Mouse (Mus musculus) liver, embryonic 13.5 days (tissue): ENCODE measurements around the gene Baz2b. TPM values are rescaled to one million over a fixed set of nuclear protein-coding genes. Genes with fewer than 3 reads are reported as not detected.

ENCODE experiments used
- ATAC-seq: fragments of 200-750 bp; cut with Nextera tagmentation; 2 replicates; pipeline ENCODE4 v1.8.0; 2017; ENCODE audit warnings: low read depth, mild to moderate bottlenecking, moderate number of reproducible peaks, moderate library complexity
- DNase-seq: peaks from one replicate; pipeline ENCODE4 v3.0.0; 2022
- H3K27ac ChIP-seq: fragments of 300-500 bp; sonication (generic); 2 replicates; pipeline ENCODE4 v1.5.1; 2015; ENCODE audit warnings: moderate library complexity, mild to moderate bottlenecking, inconsistent platforms
- H3K27me3 ChIP-seq: fragments of 300-500 bp; sonication (generic); 2 replicates; pipeline ENCODE4 v1.6.1; 2015; ENCODE audit warnings: mild to moderate bottlenecking, inconsistent platforms
- H3K36me3 ChIP-seq: fragments of 300-500 bp; sonication (generic); 2 replicates; pipeline ENCODE4 v1.6.1; 2015; ENCODE audit warnings: mild to moderate bottlenecking, inconsistent platforms
- H3K4me1 ChIP-seq: fragments of 300-500 bp; sonication (generic); replicated peaks from 2 replicates; pipeline ENCODE4 v1.6.1; 2015; ENCODE audit warnings: inconsistent platforms
- H3K4me2 ChIP-seq: fragments of 300-500 bp; sonication (generic); 2 replicates; pipeline ENCODE4 v1.6.1; 2015; ENCODE audit warnings: inconsistent platforms, mild to moderate bottlenecking, moderate library complexity
- H3K4me3 ChIP-seq: fragments of 300-500 bp; sonication (generic); replicated peaks from 2 replicates; pipeline ENCODE4 v1.5.1; 2015; ENCODE audit warnings: mild to moderate bottlenecking, inconsistent platforms
- H3K9ac ChIP-seq: fragments of 300-500 bp; sonication (generic); 2 replicates; pipeline ENCODE4 v1.6.1; 2015; ENCODE audit warnings: mild to moderate bottlenecking, inconsistent platforms
- H3K9me3 ChIP-seq: fragments of 300-500 bp; sonication (generic); replicated peaks from 2 replicates; pipeline ENCODE4 v1.6.1; 2016; ENCODE audit warnings: inconsistent platforms
- WGBS: fragments of 180-500 bp; shearing (Covaris S2); methylation state at CpG from one replicate; pipeline ENCODE4 v1.1.7; 2015; ENCODE audit not compliant: insufficient replicate concordance; 5-methylcytosine and 5-hydroxymethylcytosine counted together
- polyA plus RNA-seq: library from polyadenylated mRNA; unstranded; fragments of >200 nt; fragmentation: Nextera tagmentation; extraction: Ambion mirVana; gene quantifications from 2 replicates; pipeline ENCODE4 v1.2.1, GENCODE M21; 2015

Baz2b gene
- polyA plus RNA-seq, 1 experiment from 2014 or later = 14.4 TPM

GRCm38 (mm10) chr2:60217620-60218019 lies 8.0 kb upstream of the Baz2b start:
- Histone ChIP-seq H3K9ac (no peak overlapping the region), H3K36me3 (peaks cover 22% of the 10 kb centered on the region), H3K4me1 (peaks cover 54% of the 10 kb centered on the region), H3K27ac (no peak overlapping the region), H3K9me3 (no peaks in the 10 kb centered on the region), H3K4me2 (no peak overlapping the region), H3K27me3 (no peaks in the 10 kb centered on the region), H3K4me3 (no peak overlapping the region)
- WGBS = 68% methylated on average over 6 of the region's 6 CpGs
- no peak for DNase-seq
- no peak for ATAC-seq

GRCm38 (mm10) chr2:60216547-60217153 lies 7.0 kb upstream of the Baz2b start:
- peaks cover 25% of the 10 kb centered on the region for H3K36me3 ChIP-seq
- no peak overlapping the region for H3K9ac ChIP-seq
- H3K27me3 ChIP-seq = no peaks in the 10 kb centered on the region
- DNase-seq = no peak
- WGBS = 71% methylated on average over 4 of the region's 4 CpGs
- ATAC-seq = no peak
- no peak overlapping the region for H3K4me3 ChIP-seq
- no peak overlapping the region for H3K4me2 ChIP-seq
- H3K9me3 ChIP-seq = no peaks in the 10 kb centered on the region
- H3K4me1 ChIP-seq = peaks cover 62% of the 10 kb centered on the region
- no peak overlapping the region for H3K27ac ChIP-seq

- Histone ChIP-seq H3K4me3 (no peak overlapping the region), H3K27ac (no peak overlapping the region), H3K9ac (no peak overlapping the region), H3K4me1 (peaks cover 66% of the 10 kb centered on the region), H3K27me3 (no peaks in the 10 kb centered on the region), H3K9me3 (no peaks in the 10 kb centered on the region), H3K4me2 (no peak overlapping the region), H3K36me3 (peaks cover 25% of the 10 kb centered on the region)
- WGBS = 74% methylated on average over 2 of the region's 2 CpGs
- ATAC-seq (no peak), DNase-seq (no peak)
Observed at GRCm38 (mm10) chr2:60214683-60215082, 5.0 kb upstream of the Baz2b start.

- peaks cover 25% of the 10 kb centered on the region for H3K36me3 ChIP-seq
- H3K4me1 ChIP-seq = peaks cover 72% of the 10 kb centered on the region
- no peak overlapping the region for H3K27ac ChIP-seq
- no peaks in the 10 kb centered on the region for H3K9me3 ChIP-seq
- no peak for DNase-seq
- ATAC-seq = no peak
- H3K27me3 ChIP-seq = no peaks in the 10 kb centered on the region
- H3K9ac ChIP-seq = no peak overlapping the region
- no peak overlapping the region for H3K4me2 ChIP-seq
- H3K4me3 ChIP-seq = no peak overlapping the region
Observed at GRCm38 (mm10) chr2:60212488-60212887, 2.8 kb upstream of the Baz2b start.

GRCm38 (mm10) chr2:60210821-60211220 lies 1.2 kb upstream of the Baz2b start:
- peak overlapping the region; percentile 96 for H3K9ac ChIP-seq
- DNase-seq (no peak), ATAC-seq (no peak)
- no peaks in the 10 kb centered on the region for H3K9me3 ChIP-seq
- H3K4me3 ChIP-seq = peak overlapping the region; percentile 93
- H3K4me2 ChIP-seq = peak overlapping the region; percentile 71
- peaks cover 30% of the 10 kb centered on the region for H3K36me3 ChIP-seq
- H3K4me1 ChIP-seq = peaks cover 58% of the 10 kb centered on the region
- H3K27ac ChIP-seq = peak overlapping the region; percentile 92
- 21% methylated on average over 5 of the region's 5 CpGs for WGBS
- no peaks in the 10 kb centered on the region for H3K27me3 ChIP-seq

GRCm38 (mm10) chr2:60209122-60209611 lies 472 bp downstream of the Baz2b start:
- H3K27ac ChIP-seq = peak overlapping the region; percentile 92
- H3K4me3 ChIP-seq = peak overlapping the region; percentile 93
- peak; percentile 69 for ATAC-seq
- peak; percentile 42 for DNase-seq
- H3K36me3 ChIP-seq = peaks cover 34% of the 10 kb centered on the region
- under 1% methylated on average over 25 of the region's 35 CpGs for WGBS
- peaks cover 55% of the 10 kb centered on the region for H3K4me1 ChIP-seq
- no peaks in the 10 kb centered on the region for H3K9me3 ChIP-seq
- H3K4me2 ChIP-seq = peak overlapping the region; percentile 76
- H3K27me3 ChIP-seq = no peaks in the 10 kb centered on the region
- peak overlapping the region; percentile 96 for H3K9ac ChIP-seq

GRCm38 (mm10) chr2:60205795-60206194 lies 3.8 kb downstream of the Baz2b start:
- peaks cover 40% of the 10 kb centered on the region for H3K4me1 ChIP-seq
- DNase-seq (no peak), ATAC-seq (no peak)
- no peak overlapping the region for H3K4me3 ChIP-seq
- WGBS = 67% methylated on average over 6 of the region's 6 CpGs
- H3K27ac ChIP-seq = no peak overlapping the region
- H3K4me2 ChIP-seq = no peak overlapping the region
- H3K9me3 ChIP-seq = no peaks in the 10 kb centered on the region
- no peaks in the 10 kb centered on the region for H3K27me3 ChIP-seq
- H3K36me3 ChIP-seq = peaks cover 22% of the 10 kb centered on the region
- no peak overlapping the region for H3K9ac ChIP-seq

- ATAC-seq = peak; percentile 50
- WGBS = 34% methylated on average over 6 of the region's 6 CpGs
- Histone ChIP-seq H3K27me3 (no peaks in the 10 kb centered on the region), H3K4me1 (peaks cover 37% of the 10 kb centered on the region), H3K9me3 (no peaks in the 10 kb centered on the region), H3K36me3 (peaks cover 22% of the 10 kb centered on the region), H3K4me2 (no peak overlapping the region), H3K9ac (no peak overlapping the region), H3K4me3 (no peak overlapping the region), H3K27ac (peak overlapping the region; percentile 34; the same call in 1 of the 2 replicates)
- no peak for DNase-seq
Observed at GRCm38 (mm10) chr2:60204162-60204561, 5.5 kb downstream of the Baz2b start.

- no peak overlapping the region for H3K4me3 ChIP-seq
- H3K36me3 ChIP-seq = peaks cover 22% of the 10 kb centered on the region
- WGBS = 74% methylated on average over 4 of the region's 4 CpGs
- DNase-seq (no peak), ATAC-seq (no peak)
- no peak overlapping the region for H3K9ac ChIP-seq
- peaks cover 37% of the 10 kb centered on the region for H3K4me1 ChIP-seq
- peak overlapping the region; percentile 34; the same call in 1 of the 2 replicates for H3K27ac ChIP-seq
- no peaks in the 10 kb centered on the region for H3K27me3 ChIP-seq
- no peak overlapping the region for H3K4me2 ChIP-seq
- H3K9me3 ChIP-seq = no peaks in the 10 kb centered on the region
Observed at GRCm38 (mm10) chr2:60203733-60204132, 5.9 kb downstream of the Baz2b start.

GRCm38 (mm10) chr2:60202900-60203530 lies 6.6 kb downstream of the Baz2b start:
- no peak overlapping the region for H3K9ac ChIP-seq
- peaks cover 22% of the 10 kb centered on the region for H3K36me3 ChIP-seq
- H3K4me3 ChIP-seq = no peak overlapping the region
- no peak for DNase-seq
- no peak for ATAC-seq
- H3K4me1 ChIP-seq = peaks cover 37% of the 10 kb centered on the region
- H3K27ac ChIP-seq = no peak overlapping the region
- H3K9me3 ChIP-seq = no peaks in the 10 kb centered on the region
- WGBS = 50% methylated on average over 8 of the region's 8 CpGs
- no peak overlapping the region for H3K4me2 ChIP-seq
- no peaks in the 10 kb centered on the region for H3K27me3 ChIP-seq

- WGBS = 59% methylated on average over 8 of the region's 8 CpGs
- ATAC-seq = no peak
- Histone ChIP-seq H3K27me3 (no peaks in the 10 kb centered on the region), H3K9ac (no peak overlapping the region), H3K27ac (no peak overlapping the region), H3K4me1 (peaks cover 30% of the 10 kb centered on the region), H3K36me3 (peaks cover 12% of the 10 kb centered on the region), H3K4me3 (no peak overlapping the region), H3K4me2 (no peak overlapping the region), H3K9me3 (no peaks in the 10 kb centered on the region)
- DNase-seq = peak; percentile 37
Observed at GRCm38 (mm10) chr2:60200667-60201066, 9.0 kb downstream of the Baz2b start.
